Mouse (Mus musculus) urinary bladder, adult 18-20 months (tissue): ENCODE results near the gene Atp6v1b1.

ENCODE experiments used
- DNase-seq, 2 experiments: peaks; one replicate each; pipeline ENCODE4 v3.0.0; 2022; ENCODE audit warnings: low spot score in 2 of 2, mixed read lengths in 2 of 2

Atp6v1b1 gene

DNA sequence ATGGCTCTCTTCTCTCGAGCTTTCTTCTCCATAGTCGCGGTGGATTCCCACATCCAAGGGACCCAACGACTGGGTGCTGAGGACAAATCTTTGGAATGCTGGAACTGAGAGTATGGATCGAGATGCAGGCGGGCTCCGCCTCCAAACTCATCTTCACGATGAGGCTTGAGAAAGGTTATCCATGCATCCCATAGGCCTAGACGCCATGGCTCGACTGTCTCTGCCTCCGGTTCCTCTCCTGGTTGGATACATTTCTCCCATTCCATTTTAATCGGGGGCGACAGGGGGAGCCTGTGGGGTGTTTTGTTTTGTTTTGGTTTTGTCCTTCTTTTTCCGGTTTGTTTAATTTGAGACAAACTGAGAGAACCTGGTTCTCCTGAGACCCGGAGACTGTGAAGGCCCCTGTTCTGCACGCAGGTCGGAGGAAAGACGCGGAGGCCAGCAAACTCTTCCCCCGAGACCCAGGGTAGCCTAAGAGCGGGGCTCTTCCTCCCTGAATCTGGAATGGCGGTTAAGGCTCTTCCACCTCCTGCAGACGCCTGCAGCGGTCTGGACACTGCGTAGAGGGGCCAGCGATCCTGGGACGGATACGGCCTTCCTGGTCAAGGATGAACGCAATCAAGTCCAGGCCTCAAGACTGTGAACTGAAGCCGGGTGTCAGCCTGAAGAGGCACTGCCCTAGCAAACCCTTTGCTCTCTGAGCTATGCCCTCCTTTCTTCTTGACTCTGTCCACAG, 27.2 kb upstream of the Atp6v1b1 start:
- no peak for DNase-seq

DNA sequence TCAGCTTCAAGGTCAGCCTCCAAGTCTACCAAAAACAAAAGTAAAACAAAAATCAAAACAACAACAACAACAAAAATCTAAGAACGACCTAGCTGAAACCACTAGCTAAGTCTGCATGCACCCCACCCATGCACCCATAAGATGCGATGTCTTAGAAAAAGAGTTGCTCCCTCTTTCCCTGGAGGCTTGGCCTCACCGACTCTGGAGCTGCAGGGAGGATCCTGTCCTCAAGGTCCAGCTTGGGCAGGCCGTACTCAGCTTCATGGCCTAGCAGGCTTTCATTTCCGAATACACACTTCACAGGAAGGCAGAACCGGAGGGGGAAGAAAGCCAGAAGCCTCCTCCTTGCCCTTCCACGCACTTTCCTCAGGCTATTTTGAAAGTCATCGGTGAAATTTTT, 25.8 kb upstream of the Atp6v1b1 start:
- no peak for DNase-seq

DNA sequence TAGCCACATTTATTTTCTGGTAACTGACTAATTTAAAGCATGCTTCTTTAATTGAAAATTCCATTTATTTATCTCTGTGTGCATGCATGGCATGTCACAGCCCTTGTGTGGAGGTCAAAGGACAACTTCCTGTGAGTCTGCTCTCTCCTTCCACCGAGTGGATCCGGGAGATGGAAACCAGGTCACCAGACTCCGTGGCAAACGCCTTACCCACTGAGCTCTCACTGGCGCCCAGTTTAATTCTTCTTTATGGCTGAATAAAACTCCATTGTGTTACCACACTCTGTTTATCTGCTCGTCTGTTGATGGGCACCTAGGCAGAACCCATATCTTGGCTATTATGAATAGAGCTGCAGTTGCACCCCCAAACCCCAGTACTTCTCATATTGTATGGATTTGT, 20.3 kb upstream of the Atp6v1b1 start:
- DNase-seq, result no peak

DNA sequence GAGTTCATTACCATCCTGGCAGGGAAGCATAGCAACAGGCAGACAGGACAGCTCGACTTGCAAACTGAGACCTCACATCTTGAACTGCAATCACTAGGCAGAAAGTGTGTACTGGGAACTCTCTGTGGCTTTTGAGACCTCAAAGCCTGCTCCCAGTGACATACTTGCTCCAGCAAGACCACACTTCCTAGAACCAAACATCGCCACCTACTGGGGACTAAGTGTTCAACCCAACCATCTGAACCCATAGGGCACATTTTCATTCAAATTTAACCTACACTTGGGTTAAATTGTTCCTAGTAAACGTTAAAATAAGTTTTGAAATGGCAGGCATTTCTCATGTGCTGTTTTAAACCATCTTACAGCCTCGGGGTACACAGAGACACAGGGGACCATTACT, 15.6 kb upstream of the Atp6v1b1 start:
- DNase-seq, result no peak

DNA sequence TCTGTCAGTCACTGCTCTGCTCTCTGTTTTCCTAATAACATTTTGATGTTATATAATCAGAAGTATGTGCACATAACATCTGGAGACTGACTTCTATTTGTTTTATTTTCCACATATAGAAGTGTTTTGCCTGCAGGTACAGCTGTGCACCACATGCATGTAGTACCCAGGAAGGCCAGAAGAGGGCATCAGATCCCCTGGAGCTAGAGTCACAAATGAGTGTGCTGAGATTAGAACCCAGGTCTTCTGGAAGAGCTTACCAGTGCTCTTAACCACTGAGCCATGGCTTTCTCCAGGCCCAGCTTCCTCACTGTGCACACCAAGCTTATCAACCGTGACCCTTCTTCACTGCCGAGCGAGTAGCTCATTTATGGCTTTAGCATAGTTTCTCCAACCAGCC, 14.3 kb upstream of the Atp6v1b1 start:
- no peak for DNase-seq

DNA sequence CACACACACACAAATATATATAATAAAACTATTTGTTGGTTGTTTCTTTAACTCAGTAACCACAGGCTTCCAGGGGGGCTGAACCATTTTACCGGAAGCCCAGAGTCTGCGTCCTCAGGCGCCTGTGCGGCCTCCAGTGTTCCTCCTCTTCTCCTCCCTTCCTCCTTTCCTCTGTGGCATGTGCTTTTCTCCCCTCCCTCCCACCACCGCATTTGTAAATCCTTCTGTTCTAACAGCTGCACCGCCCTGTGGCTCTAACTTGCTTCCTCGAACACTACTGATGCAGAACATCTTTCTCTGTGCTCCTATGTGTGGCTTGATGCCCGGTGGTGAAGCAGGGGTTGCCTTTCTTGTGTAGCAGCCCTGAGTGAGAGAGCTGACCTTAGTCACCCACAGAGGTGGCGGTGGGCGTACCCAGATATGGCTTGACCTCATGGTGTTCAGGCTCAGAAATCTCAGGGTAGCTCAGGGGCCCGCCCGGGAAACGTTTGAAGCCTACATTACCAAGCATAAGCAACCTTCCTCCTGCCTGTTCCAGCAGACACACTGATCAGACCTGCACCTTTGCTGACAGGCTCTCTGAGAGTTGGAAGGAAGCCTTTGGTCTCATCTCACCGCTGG, 13.3 kb upstream of the Atp6v1b1 start:
- no peak for DNase-seq

DNA sequence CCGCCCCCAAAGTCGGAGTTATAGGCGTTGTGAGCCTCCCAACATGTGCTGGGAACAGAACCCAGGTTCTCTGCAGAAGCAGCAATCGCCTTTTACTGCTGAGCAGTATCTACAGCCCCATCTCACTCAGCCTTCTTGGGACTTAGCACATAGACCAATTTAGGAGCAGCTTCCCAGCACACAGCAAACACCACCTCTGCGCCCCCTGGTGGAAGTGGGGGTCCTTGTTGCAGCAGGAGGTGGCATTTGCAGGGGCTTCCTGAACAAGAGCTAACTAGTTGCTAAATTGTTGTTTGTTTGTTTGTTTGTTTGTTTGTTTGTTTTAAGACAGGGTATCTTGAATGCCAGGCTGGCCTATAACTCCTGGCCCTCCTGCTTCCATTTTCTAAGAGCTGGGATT, 11.7 kb upstream of the Atp6v1b1 start:
- DNase-seq, result peak; percentile 44 to 45

DNA sequence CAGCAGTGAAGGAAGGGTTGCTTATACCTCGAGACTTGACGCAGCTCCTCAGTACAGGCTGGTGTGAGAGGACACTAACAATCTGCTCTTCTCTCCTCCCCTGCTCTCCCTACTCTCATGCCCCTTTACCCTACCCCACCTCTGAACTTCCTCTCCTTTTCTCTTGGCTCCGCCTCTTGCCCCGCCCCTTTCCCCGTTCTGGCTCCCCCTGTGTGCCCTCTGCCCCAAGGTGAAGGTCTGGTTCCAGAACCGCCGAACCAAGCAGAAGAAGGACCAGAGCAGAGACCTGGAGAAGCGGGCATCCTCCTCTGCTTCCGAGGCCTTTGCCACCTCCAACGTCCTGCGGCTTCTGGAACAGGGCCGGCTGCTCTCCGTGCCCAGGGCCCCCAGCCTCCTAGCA, 5.5 kb upstream of the Atp6v1b1 start:
- DNase-seq, result no peak

DNA sequence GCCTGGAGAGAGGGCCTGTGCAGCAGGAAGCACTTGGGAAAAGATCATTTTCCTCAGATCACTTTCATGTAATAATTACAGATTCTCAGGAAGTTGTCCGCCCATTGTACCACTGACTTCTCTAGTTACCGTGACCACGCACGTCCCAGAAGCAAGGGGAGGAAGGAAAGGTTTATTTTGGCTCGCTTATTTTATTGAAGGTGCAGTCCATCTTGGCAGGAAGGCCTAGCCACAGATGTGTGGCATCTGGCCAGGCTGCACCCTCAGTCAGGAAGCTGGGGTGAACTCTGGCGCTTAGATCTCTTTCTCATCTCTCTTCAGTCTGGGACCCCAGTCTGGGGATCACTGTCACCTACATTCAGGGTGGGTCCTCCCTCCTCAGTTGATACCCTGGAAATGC, 4.2 kb upstream of the Atp6v1b1 start:
- DNase-seq, result no peak

DNA sequence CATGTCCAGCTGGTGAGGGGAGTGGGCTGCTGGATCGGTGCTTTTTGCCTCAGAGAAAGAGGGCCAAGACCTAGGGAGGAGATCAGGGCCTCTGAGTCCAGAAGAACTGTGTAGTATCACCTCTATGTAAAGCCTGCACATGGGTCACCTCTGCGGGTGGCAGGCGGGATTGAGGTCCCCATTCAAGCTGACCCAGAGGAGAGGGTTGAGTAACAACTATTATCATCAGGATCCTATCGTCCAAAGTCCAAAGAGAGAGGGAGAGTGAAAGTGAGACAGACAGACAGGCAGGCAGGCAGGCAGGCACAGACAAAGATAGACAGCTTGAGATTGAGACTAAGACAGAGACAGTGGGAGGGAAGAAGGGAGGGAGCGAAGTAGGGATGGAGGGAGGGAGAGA, 422 bp downstream of the Atp6v1b1 start:
- DNase-seq, result no peak

DNA sequence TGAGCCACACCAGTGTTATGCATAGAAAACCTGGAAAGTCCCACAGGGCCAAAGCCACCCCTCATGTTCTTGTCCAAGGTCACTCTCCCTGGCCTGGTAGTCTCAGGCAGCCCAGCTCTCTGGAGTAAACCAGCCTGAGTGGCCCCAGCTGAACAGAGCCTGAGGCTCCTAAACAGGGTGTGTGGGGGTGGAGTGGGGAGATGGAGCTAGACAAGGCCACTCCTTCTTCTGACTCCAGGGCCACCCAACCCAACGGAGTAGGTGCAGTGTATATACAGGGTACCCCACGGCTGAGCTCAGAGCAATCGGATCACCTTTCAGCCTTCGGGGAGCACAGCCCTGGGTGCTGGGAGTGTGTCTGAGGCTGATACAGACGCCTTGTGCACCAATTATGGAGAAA, 1.3 kb downstream of the Atp6v1b1 start:
- no peak for DNase-seq

DNA sequence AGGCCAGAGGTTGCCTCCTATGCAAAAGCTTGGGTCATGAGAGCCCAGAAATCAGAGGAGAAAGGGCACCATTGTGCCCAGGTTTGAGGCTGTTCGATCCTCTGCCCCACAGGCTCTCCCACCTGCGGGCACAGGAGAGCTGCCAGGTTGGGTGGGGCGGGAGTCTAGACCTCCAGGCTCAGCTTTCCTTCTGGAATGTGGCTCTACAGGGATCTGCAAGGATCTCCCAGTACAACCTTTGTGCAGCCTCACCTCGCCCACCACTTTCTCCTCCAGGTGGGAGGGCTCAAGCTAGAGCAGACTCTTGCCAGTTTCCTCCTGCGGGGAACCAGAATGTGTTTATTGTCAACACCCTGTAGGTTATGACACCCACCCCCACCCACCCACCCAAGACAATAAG, 1.8 kb downstream of the Atp6v1b1 start:
- no peak for DNase-seq

DNA sequence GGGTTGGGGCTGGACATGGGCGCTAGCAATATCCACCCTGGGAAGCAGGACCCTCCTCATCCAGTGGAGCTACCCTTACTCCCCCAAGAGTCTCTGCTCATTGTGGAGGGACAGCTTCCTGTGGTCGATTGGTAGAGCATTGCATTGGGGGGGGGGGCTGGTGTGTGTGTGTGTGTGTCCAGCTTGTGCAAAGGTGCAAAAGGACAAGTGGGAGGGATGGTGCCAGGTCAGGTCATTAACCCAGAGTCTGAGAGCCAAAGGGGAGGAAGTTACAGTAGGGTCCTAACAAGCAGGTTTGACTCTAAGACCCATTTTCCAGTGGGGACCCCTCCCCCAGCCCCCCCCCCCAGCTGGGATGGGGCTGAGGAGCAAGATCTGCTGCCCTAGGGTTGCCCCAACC, 2.7 kb downstream of the Atp6v1b1 start:
- DNase-seq, result no peak

DNA sequence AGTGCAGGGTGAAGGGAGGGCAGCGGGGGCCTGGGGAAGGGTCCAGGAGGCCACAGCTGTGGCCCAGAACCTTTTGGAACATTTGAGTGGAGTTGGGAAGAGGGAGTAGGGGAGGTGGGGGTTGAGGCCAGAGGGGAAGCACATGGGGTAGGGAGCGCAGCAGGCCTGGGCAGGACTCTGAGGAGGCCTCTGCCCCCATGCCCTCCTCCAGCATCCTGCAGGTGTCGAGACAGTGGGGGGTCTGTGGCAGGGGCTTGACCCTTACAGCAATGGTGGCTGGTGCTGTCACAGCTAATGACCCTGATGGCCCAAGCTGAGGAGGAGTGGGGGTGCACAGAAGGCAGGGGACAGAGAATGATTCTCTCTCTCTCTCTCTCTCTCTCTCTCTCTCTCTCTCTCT, 6.5 kb downstream of the Atp6v1b1 start:
- no peak for DNase-seq

DNA sequence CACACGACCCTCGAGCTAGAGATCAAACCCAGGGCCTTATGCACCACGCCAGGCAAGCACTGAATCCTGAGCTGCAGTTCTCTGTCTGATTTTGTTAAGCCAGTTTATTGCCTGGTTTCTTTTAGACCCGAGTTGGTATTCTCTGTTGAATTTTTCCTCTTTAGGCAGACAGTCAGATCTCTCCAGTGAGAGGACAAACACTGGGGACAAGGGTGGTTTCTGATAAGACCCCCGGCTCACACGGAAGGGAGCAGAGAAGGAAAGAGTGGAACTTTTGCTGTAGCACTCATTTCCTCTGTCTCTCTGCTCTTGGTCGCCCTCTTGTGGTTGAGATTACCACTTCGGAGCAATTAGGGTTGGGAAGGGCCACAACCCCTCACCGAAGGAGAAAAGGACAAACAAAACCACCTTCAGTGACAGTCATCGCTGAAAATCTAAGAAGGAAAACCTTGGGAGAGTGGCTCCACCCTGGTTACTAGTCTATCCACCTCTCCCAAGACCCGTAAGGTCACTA, 7.4 kb downstream of the Atp6v1b1 start:
- peak in 1 of 2 experiments; percentile 46 for DNase-seq

DNA sequence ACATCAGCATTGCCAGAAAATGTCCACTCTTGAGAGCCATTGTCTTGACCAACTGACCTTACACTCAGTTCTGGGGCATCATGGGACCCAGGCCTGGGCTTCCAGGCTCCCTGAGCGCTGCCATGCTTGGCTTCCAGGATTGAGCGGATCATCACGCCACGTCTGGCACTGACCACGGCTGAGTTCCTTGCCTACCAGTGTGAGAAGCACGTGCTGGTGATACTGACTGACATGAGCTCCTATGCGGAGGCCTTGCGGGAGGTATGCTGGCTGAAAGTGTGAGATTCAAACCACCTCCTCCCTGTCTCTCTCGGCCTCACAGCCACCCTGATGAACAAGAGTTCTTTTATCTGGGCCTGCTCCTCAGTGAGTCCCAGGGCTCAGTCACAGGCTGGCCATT, 13.3 kb downstream of the Atp6v1b1 start:
- DNase-seq, result no peak

DNA sequence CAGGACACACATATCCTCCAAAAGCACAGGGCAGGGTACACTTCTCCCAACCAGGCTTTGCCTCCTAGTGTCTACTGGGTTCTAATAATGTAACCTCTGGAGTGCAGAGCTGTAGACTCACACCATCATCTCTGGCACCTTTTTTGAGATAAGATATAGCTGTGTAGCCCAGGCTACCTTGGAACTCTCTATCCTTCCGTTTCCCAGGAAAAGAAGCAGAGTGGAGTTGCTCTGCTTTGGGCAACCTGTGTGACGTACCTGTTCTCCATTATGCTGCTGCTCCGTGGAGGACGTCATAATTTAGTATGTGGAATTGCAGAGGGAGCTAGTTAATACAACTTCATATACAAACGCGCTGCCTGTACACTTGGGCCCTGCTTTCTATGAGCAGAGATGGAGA, 19.6 kb downstream of the Atp6v1b1 start, which contains the start of gene Ankrd53:
Gene Ankrd53, plus strand, starts transcription at position 301 of the 400 bp plus-strand sequence.
- DNase-seq, result no peak

DNA sequence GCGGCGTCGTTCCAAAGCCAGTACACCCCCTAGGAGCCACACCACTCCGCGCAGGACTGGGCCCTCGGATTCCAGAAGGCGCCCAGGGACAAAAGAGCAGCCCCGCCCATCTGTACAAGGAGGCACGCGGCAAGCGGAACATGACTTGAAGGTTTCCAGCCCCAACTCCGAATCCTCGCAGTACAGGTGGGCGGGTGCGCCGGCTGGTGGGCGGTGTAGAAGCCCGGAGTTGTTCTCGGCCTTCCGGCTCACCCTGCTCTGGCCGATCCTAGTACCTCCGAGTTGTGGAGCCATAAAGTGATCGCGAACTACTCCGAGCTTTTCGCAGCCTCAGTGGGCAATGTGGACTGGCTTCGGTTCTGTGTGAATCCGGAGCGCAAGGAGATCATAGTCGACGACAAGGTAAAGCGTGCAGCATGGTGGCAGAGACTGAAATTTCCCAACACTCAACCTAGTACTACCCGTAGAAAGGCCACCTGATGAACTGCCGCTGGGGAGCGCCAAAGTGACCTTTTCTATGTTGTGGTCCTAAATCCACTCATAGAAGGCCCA, 20.2 kb downstream of the Atp6v1b1 start:
- DNase-seq, result peak; percentile 13 to 36

DNA sequence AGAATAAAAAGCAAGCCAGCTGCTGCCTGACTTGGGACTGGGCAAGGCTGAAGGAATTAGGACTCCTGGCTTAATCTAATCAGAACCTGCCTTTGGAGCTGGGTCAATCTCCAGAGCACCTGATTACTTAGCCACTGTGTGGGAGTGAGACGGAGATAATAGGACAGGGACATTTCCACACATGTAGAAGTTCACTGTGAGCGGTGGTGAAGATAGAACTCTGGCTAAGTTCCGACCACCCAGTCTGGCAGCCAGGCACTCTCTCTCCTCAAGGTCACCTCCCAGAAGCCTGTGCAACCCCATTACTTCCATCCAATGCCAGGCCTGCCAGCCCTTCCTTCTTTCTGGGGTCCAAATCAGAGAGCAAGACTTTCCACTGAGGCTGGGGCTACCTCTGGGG, 24.2 kb downstream of the Atp6v1b1 start:
- no peak for DNase-seq

DNA sequence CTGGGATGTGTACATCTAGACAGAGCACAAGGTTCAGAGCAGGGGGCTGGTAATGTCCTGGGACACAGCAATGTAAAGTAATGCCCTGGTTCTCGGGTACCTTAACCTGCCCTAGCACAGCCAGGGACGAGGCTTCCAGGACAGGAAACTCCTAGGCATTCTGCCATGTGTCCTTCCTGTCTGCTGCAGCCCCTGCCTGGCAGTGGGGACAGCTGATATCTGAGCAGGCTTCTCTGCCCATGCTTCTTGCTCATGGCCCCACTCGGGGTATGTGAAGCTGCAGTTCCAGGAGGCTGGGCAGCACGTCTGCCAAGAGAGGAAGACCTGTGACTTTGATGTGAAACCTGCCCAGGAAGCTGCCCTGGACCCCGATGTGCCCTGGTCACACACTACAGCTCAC, 25.7 kb downstream of the Atp6v1b1 start:
- no peak for DNase-seq

DNA sequence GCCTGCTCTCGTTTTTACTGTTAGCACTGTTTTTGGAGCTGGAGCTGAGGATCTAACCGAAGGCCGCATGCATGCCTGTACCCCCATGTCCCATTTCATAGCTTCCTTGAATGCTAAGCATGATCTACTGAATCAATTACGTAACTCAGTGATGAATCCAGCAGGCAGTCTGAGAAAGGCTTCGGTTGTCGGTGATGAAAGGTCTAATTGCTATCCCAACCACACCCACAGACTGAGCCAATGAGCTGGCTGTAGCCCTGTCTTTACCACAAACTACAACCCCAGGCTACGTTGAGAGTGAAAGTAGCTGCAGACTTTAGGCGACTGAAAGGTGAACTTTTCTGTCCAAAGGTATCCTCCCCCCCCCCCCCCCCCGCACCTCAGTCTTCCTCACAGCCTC, 31.3 kb downstream of the Atp6v1b1 start:
- no peak for DNase-seq

DNA sequence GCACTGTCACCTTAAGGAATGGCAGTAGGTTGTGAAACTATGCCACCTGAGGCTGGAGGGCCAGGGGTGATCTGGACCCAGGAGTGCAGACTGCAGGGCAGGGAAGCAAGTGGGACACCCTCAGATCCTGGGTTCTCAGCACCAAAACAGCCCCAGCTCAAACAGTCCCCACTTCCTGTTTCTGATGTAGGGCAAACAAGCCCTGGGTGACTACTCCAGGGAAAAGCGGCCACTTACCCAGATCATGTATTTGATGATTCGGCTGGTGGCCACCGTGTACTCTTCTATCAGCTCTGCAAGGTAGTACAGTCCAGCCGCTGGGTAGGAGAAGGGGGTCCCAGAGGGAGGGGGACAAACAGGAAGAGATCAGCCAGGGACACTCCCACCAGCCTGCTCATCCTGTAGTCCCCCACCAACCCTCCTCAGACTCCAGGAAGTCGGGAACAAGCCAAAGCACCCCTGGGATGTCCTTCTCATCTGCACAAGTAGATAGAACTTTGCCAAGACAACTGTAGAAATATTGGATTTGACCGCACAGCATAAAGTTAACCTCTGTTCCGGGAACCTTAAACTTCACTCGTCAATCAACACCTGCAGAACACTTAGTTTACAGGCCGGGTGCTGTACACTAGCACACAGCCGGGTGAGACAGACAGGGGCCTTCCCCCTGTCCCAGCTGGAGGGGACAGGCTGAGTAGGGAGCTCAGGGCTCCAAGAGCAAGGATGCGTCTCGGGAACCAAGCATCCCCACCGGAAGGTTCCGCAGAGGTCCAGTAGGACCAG, 32.2 kb downstream of the Atp6v1b1 start:
- no peak for DNase-seq
